Mouse (Mus musculus) forebrain, embryonic 14.5 days (tissue): ENCODE measurements around the gene Pard3b. TPM values are rescaled to one million over a fixed set of nuclear protein-coding genes. Genes with fewer than 3 reads are reported as not detected.
A peak's percentile ranks its signal among the peaks of the same experiment; 100 is the strongest.

ENCODE experiments used
- ATAC-seq: fragments of 200-750 bp; cut with Nextera tagmentation; 2 replicates; pipeline ENCODE4 v1.8.0; 2017; ENCODE audit warnings: mild to moderate bottlenecking, moderate library complexity
- DNase-seq: peaks from one replicate; pipeline ENCODE4 v3.0.0-alpha.2; 2015; ENCODE audit warnings: low spot score
- H3K27ac ChIP-seq: fragments of 300-500 bp; sonication (generic); 2 replicates; pipeline ENCODE4 v1.5.1; 2014; ENCODE audit warnings: low read depth, mild to moderate bottlenecking, control low read depth, low read length, moderate library complexity
- H3K27me3 ChIP-seq: fragments of 300-500 bp; sonication (generic); replicated peaks from 2 replicates; pipeline ENCODE4 v1.6.1; 2014; ENCODE audit warnings: low read length, control low read depth, mixed read lengths; ENCODE audit not compliant: control insufficient read depth, insufficient read depth
- H3K36me3 ChIP-seq: fragments of 300-500 bp; sonication (generic); 2 replicates; pipeline ENCODE4 v1.6.1; 2014; ENCODE audit warnings: low read length, control low read depth; ENCODE audit not compliant: control insufficient read depth, insufficient read depth
- H3K4me1 ChIP-seq: fragments of 300-500 bp; sonication (generic); 2 replicates; pipeline ENCODE4 v1.6.1; 2014; ENCODE audit warnings: antibody characterized with exemption, low read length, control low read depth; ENCODE audit not compliant: control insufficient read depth, insufficient read depth
- H3K4me2 ChIP-seq: fragments of 300-500 bp; sonication (generic); 2 replicates; pipeline ENCODE4 v1.6.1; 2014; ENCODE audit warnings: mild to moderate bottlenecking, control low read depth, low read length
- H3K4me3 ChIP-seq: fragments of 300-500 bp; sonication (generic); 2 replicates; pipeline ENCODE4 v1.5.1; 2014; ENCODE audit warnings: low read depth, low read length, control low read depth
- H3K9ac ChIP-seq: fragments of 300-500 bp; sonication (generic); 2 replicates; pipeline ENCODE4 v1.6.1; 2014; ENCODE audit warnings: mild to moderate bottlenecking, low read length, control low read depth, moderate library complexity
- H3K9me3 ChIP-seq: fragments of 300-500 bp; sonication (generic); replicated peaks from 2 replicates; pipeline ENCODE4 v1.6.1; 2016; ENCODE audit warnings: low read length, control low read depth, mixed read lengths; ENCODE audit not compliant: control insufficient read depth
- WGBS: fragments of 180-500 bp; shearing (Covaris S2); extraction: QIAGEN DNeasy Blood & Tissue Kit; methylation state at CpG from one replicate; pipeline ENCODE4 v1.1.7; 2014; 5-methylcytosine and 5-hydroxymethylcytosine counted together
- polyA plus RNA-seq: library from polyadenylated mRNA; unstranded; fragments of >200 nt; fragmentation: Nextera tagmentation; extraction: Ambion mirVana; gene quantifications from 2 replicates; pipeline ENCODE4 v1.2.1, GENCODE M21; 2014

Pard3b gene
- polyA plus RNA-seq, 1 experiment from 2014 or later: 4.3 TPM

DNA sequence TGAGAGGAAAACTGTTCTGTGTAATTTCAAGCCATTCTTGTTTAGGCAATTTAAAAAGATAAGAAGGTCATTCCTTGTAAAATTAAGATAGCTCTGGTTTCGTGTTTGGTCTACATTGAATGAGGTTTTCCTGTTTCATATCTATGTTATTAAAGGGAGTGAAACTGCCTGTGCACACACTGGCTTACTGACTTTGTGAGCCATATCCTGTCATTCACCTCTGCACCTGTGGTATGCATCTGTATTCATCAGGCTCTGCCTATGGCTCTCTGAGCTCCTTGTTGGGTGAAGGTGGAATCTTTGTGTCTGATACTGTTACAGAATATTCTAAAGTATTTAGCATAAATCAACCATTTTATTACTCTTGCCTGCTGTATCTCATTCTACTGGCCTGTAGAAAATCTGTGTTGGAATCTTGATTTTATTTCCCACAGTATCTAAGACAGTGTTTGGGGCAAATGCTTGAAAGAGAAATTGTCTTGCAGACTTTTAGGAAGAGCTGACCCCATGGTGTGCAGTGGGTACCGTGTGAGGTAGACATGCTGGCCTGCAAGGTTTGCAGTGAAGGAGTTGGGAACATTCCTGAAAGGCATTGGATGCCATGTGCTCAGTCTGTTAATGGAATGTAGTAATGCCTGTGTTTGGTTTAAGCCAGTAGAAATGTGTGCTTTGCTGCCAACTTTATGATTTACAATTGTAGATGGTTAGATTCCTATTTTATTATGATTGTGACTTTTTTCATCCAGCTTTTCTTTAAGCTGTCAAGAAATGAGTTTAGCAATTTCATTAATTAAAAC lies 228.9 kb downstream of the Pard3b start:
- no peak for ATAC-seq
- 81% methylated on average over 2 of the region's 2 CpGs for WGBS

DNA sequence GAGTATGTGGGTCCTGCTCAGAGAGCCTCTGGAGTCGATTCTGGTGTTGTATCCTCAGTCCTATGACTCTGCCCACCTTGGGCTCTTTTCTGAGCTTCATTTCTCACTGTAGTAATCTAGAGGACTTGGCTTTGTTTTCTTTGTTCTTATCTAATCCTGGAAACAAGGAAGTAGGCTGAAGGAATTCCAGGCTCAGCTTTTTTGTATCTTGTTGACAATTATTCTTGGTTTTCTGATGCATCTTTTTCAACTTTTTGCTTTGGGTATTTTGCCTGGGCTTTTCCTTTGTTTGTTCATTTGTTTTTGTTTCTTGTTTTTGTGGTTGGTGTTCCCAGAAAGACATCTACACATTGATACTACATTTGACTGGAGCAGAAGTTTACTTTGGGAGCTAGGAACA lies 236.3 kb downstream of the Pard3b start:
- Histone ChIP-seq H3K27me3 (no peaks in the 10 kb centered on the region), H3K36me3 (no peaks in the 10 kb centered on the region), H3K27ac (no peak overlapping the region), H3K9ac (no peak overlapping the region), H3K4me1 (no peaks in the 10 kb centered on the region), H3K9me3 (no peaks in the 10 kb centered on the region), H3K4me2 (no peak overlapping the region), H3K4me3 (no peak overlapping the region)
- ATAC-seq (no peak), DNase-seq (no peak)
- WGBS: 65% methylated on average over 1 of the region's 1 CpGs

More for the DNA sequence above, 228.9 kb downstream of the Pard3b start:
- no peak overlapping the region for H3K4me3 ChIP-seq
- H3K27ac ChIP-seq: no peak overlapping the region
- no peaks in the 10 kb centered on the region for H3K36me3 ChIP-seq
- no peak for DNase-seq
- H3K4me1 ChIP-seq: no peaks in the 10 kb centered on the region
- no peak overlapping the region for H3K9ac ChIP-seq
- H3K9me3 ChIP-seq: no peaks in the 10 kb centered on the region
- H3K27me3 ChIP-seq: no peaks in the 10 kb centered on the region
- H3K4me2 ChIP-seq: no peak overlapping the region

- Histone ChIP-seq H3K4me2 (no peak overlapping the region), H3K4me3 (no peak overlapping the region), H3K27me3 (no peaks in the 10 kb centered on the region), H3K9ac (no peak overlapping the region), H3K27ac (no peak overlapping the region), H3K36me3 (no peaks in the 10 kb centered on the region), H3K9me3 (no peaks in the 10 kb centered on the region), H3K4me1 (no peaks in the 10 kb centered on the region)
- WGBS: 56% methylated on average over 6 of the region's 6 CpGs
- DNase-seq (no peak), ATAC-seq (no peak)
These were observed 241.3 kb downstream of the Pard3b start for GRCm38 (mm10) chr1:61879706-61880470.

GRCm38 (mm10) chr1:61896048-61896447 lies 257.4 kb downstream of the Pard3b start:
- H3K9me3 ChIP-seq: no peaks in the 10 kb centered on the region
- no peak overlapping the region for H3K9ac ChIP-seq
- no peak overlapping the region for H3K27ac ChIP-seq
- no peak overlapping the region for H3K4me2 ChIP-seq
- 79% methylated on average over 4 of the region's 4 CpGs for WGBS
- no peaks in the 10 kb centered on the region for H3K36me3 ChIP-seq
- DNase-seq: peak; percentile 37
- H3K27me3 ChIP-seq: no peaks in the 10 kb centered on the region
- H3K4me3 ChIP-seq: no peak overlapping the region
- no peak for ATAC-seq
- no peaks in the 10 kb centered on the region for H3K4me1 ChIP-seq

GRCm38 (mm10) chr1:61903271-61904007 lies 264.8 kb downstream of the Pard3b start:
- H3K27me3 ChIP-seq: no peaks in the 10 kb centered on the region
- H3K4me1 ChIP-seq: no peaks in the 10 kb centered on the region
- WGBS: 88% methylated on average over 4 of the region's 4 CpGs
- ATAC-seq: no peak
- H3K4me3 ChIP-seq: no peak overlapping the region
- no peaks in the 10 kb centered on the region for H3K9me3 ChIP-seq
- no peak overlapping the region for H3K4me2 ChIP-seq
- DNase-seq: no peak
- no peaks in the 10 kb centered on the region for H3K36me3 ChIP-seq
- H3K27ac ChIP-seq: no peak overlapping the region
- H3K9ac ChIP-seq: no peak overlapping the region

DNA sequence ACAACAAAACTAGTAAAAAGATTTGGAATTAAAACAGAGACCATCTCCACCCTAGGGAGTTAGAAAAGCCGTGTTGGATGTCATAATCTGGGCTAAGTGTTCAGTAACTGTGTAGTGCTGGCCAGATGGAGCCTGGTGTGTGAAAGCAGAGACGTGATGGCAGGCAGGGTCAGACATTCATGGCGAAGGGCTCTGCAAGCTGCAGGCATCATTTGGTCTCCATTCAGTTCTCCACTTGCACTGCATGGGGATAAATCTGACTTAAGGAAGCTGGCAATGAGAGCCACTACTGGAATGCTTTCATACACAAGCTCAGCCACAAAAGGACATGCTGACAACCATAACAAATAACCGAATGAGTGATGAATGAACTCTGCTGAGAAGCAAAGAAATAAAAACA lies 265.4 kb downstream of the Pard3b start:
- no peaks in the 10 kb centered on the region for H3K27me3 ChIP-seq
- H3K4me3 ChIP-seq: no peak overlapping the region
- H3K4me2 ChIP-seq: no peak overlapping the region
- no peaks in the 10 kb centered on the region for H3K4me1 ChIP-seq
- 74% methylated on average over 4 of the region's 4 CpGs for WGBS
- no peak overlapping the region for H3K27ac ChIP-seq
- no peaks in the 10 kb centered on the region for H3K36me3 ChIP-seq
- H3K9me3 ChIP-seq: no peaks in the 10 kb centered on the region
- DNase-seq (no peak), ATAC-seq (no peak)
- H3K9ac ChIP-seq: no peak overlapping the region

GRCm38 (mm10) chr1:61912931-61913330 lies 274.3 kb downstream of the Pard3b start:
- Histone ChIP-seq H3K9ac (no peak overlapping the region), H3K4me1 (0 out of 2 replicates have a peak, but pooled peaks cover 3% of the 10 kb centered on the region), H3K36me3 (no peaks in the 10 kb centered on the region), H3K27me3 (no peaks in the 10 kb centered on the region), H3K4me3 (no peak overlapping the region), H3K4me2 (no peak overlapping the region), H3K9me3 (no peaks in the 10 kb centered on the region), H3K27ac (peak overlapping the region; percentile 65; the same call in 1 of the 2 replicates)
- ATAC-seq: peak; percentile 92
- DNase-seq: peak; percentile 87
- WGBS: 17% methylated on average over 2 of the region's 2 CpGs

GRCm38 (mm10) chr1:61924958-61925357 lies 286.3 kb downstream of the Pard3b start:
- no peak overlapping the region for H3K4me3 ChIP-seq
- ATAC-seq (peak; percentile 61), DNase-seq (peak; percentile 83)
- H3K4me1 ChIP-seq: peaks cover 13% of the 10 kb centered on the region
- H3K9ac ChIP-seq: no peak overlapping the region
- no peaks in the 10 kb centered on the region for H3K27me3 ChIP-seq
- no peak overlapping the region for H3K4me2 ChIP-seq
- 11% methylated on average over 2 of the region's 2 CpGs for whole genome bisulfite sequencing
- no peaks in the 10 kb centered on the region for H3K36me3 ChIP-seq
- no peaks in the 10 kb centered on the region for H3K9me3 ChIP-seq
- no peak overlapping the region for H3K27ac ChIP-seq
